Comparison of ENCODE assay signal across 16 mouse cellular contexts in genomic region chr3:86832115-86832514, GRCm38 (mm10).
DNase-seq lines count a peak whose midpoint lies in the region; ATAC-seq and TF ChIP-seq lines count a peak whose summit lies in the region.
"Had no signal": no experiment of that assay in that cellular context is flagged by ENCODE, and none has a peak within 500 bp of the region (broad histone marks: within the 10 kb centered on the region; RNA-seq: fewer than 3 reads in every experiment).

No protein-coding gene starts in this region.

- intact Hi-C loops in heart, postnatal 36 days (cut with DNase I): loop anchor here (5.0 kb wide), 1 partner anchor 145 kb away; no protein-coding TSS in a partner anchor

- no peaks in the 10 kb centered on the region for H3K36me3 ChIP-seq in lung, embryonic 14.5 days (ENCODE audit: insufficient read depth)
- 0 out of 2 replicates have a peak, but pooled peaks cover 3% of the 10 kb centered on the region for H3K36me3 ChIP-seq in hindbrain, postnatal 0 days (ENCODE audit: insufficient read depth, low read length)
- H3K36me3 ChIP-seq: limb, embryonic 15.5 days; stomach, embryonic 15.5 days had no signal

- TF ChIP-seq CTCF in lung, embryonic 14.5 days (IDR thresholded peaks at IDR 0.05; ENCODE audit: low read depth): no peak
- no peak for TF ChIP-seq CTCF in hindbrain, postnatal 0 days (IDR thresholded peaks at IDR 0.05; ENCODE audit: low read depth)

- no peaks in the 10 kb centered on the region for H3K9me3 ChIP-seq in lung, embryonic 14.5 days (ENCODE audit: low read depth, low read length)
- no peaks in the 10 kb centered on the region for H3K9me3 ChIP-seq in hindbrain, postnatal 0 days (ENCODE audit: low read length)
- H3K9me3 ChIP-seq: limb, embryonic 15.5 days; stomach, embryonic 15.5 days had no signal

- no peaks in the 10 kb centered on the region for H3K27me3 ChIP-seq in lung, embryonic 14.5 days (ENCODE audit: insufficient read depth, low read length)
- no peaks in the 10 kb centered on the region for H3K27me3 ChIP-seq in hindbrain, postnatal 0 days (ENCODE audit: insufficient read depth, low read length)
- H3K27me3 ChIP-seq: limb, embryonic 15.5 days; stomach, embryonic 15.5 days had no signal

- no peak overlapping the region for H3K4me2 ChIP-seq in lung, embryonic 14.5 days
- H3K4me2 ChIP-seq in hindbrain, postnatal 0 days (ENCODE audit: low read depth, low read length): no peak overlapping the region
- H3K4me2 ChIP-seq: limb, embryonic 15.5 days; stomach, embryonic 15.5 days had no signal

- peak overlapping the region; percentile 61; the same call in 1 of the 2 replicates for H3K27ac ChIP-seq in lung, embryonic 14.5 days (ENCODE audit: low read depth)
- 0 out of 2 replicates have a peak overlapping the region, but pooled peaks have one; percentile 11 for H3K27ac ChIP-seq in hindbrain, postnatal 0 days
- H3K27ac ChIP-seq: limb, embryonic 15.5 days; stomach, embryonic 15.5 days had no signal

- ATAC-seq in lung, embryonic 14.5 days (ENCODE audit: insufficient read depth): 0 out of 2 replicates have a peak, but pooled peaks have one; percentile 11
- ATAC-seq in hindbrain, postnatal 0 days: 0 out of 2 replicates have a peak, but pooled peaks have one; percentile 13
- ATAC-seq: activated CD4-positive, CD25-positive, alpha-beta regulatory T cell, adult 4 months had no signal

- H3K9ac ChIP-seq in lung, embryonic 14.5 days: no peak overlapping the region
- no peak overlapping the region for H3K9ac ChIP-seq in hindbrain, postnatal 0 days (replicated peaks; ENCODE audit: low read length)
- H3K9ac ChIP-seq: limb, embryonic 15.5 days; stomach, embryonic 15.5 days had no signal

- no peaks in the 10 kb centered on the region for H3K4me1 ChIP-seq in lung, embryonic 14.5 days (ENCODE audit: insufficient read depth)
- peaks cover 13% of the 10 kb centered on the region for H3K4me1 ChIP-seq in hindbrain, postnatal 0 days (ENCODE audit: insufficient read depth, low read length)
- H3K4me1 ChIP-seq: stomach, embryonic 15.5 days had no signal

- 46% methylated on average over 8 of the region's 8 CpGs for WGBS in lung, embryonic 14.5 days
- WGBS in hindbrain, postnatal 0 days: 52% methylated on average over 8 of the region's 8 CpGs

- DNase-seq in lung, embryonic 14.5 days: no peak
- no peak for DNase-seq in lung, postnatal 25 days (ENCODE audit: low spot score)
- peak; percentile 35 for DNase-seq in Muller cell, postnatal 12 days (ENCODE audit: inconsistent ontology term)
- peak; percentile 53 for DNase-seq in brain, adult 2 months (ENCODE audit: low read depth, low spot score)
- no peak for DNase-seq in hindbrain, postnatal 0 days (ENCODE audit: low spot score)
- DNase-seq in urinary bladder, adult 18-20 months (ENCODE audit: low spot score in 2 of 2): no peak
- no peak for DNase-seq in heart, postnatal 36 days
- DNase-seq in embryo, embryonic 9.5 days (ENCODE audit: extremely low spot score): no peak
- DNase-seq: cerebellum, adult 11-12 months; heart, adult 18-20 months; kidney, postnatal 14 days; lung, adult 18-20 months; thymus, postnatal 4 days had no signal

- H3K4me3 ChIP-seq in lung, embryonic 14.5 days (ENCODE audit: low read depth, low read length): no peak overlapping the region
- no peak overlapping the region for H3K4me3 ChIP-seq in hindbrain, postnatal 0 days (ENCODE audit: low read length)
- H3K4me3 ChIP-seq: limb, embryonic 15.5 days; stomach, embryonic 15.5 days had no signal

Comparison
In these comparisons a context has a peak if more than half of its experiments do, and no peak if none do; other contexts are left out.
1. DNase-seq: peak in Muller cell, postnatal 12 days (single experiment) and brain, adult 2 months (single experiment); none in lung, embryonic 14.5 days (single experiment), lung, postnatal 25 days (single experiment), hindbrain, postnatal 0 days (single experiment), urinary bladder, adult 18-20 months (0 of 2), heart, postnatal 36 days (0 of 2) and embryo, embryonic 9.5 days (single experiment).